Mouse (Mus musculus): ENCODE measurements at regions not wholly inside any gene's neighbourhood (a gene's known extent, or its start where the extent isn't known, plus 50 kb on each side); places are given as distances from the start of the nearest gene placed in this dataset.

DNA sequence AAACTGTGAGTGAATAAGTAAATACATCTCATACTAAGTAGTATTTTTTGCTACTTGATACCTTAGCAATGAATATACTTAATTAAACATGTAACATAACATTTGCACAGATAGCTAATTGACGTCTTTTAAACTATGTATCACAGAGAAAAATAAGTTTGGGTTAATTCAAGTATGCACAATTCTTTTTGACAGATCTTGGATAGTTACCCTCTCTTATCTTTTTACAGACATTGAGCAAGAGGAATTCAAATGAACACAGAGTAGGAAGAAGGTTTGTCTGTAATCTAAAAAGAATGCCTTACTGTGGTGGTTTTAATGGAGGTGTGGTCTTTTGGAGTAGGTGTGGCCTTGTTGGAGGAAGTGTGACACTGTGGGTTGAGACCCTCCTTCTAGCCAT lies 1781.7 kb downstream of the Pcdh7 start:
- no peak overlapping the region for H3K4me3 ChIP-seq (ENCODE audit: low read depth, low read length)
- WGBS = 75% methylated on average over 1 of the region's 1 CpGs
- DNase-seq (no peak), ATAC-seq (ENCODE audit: insufficient read depth) (no peak)
- TF ChIP-seq CTCF (IDR thresholded peaks at IDR 0.05; ENCODE audit: low read depth) = no peak
- no peaks in the 10 kb centered on the region for H3K4me1 ChIP-seq (ENCODE audit: insufficient read depth)
- H3K36me3 ChIP-seq (ENCODE audit: insufficient read depth) = no peaks in the 10 kb centered on the region
- no peak overlapping the region for H3K4me2 ChIP-seq
- H3K9me3 ChIP-seq (ENCODE audit: low read depth, low read length) = no peaks in the 10 kb centered on the region
- no peak overlapping the region for H3K9ac ChIP-seq
- H3K27ac ChIP-seq (ENCODE audit: low read depth) = no peak overlapping the region
- no peaks in the 10 kb centered on the region for H3K27me3 ChIP-seq (ENCODE audit: insufficient read depth, low read length)

DNA sequence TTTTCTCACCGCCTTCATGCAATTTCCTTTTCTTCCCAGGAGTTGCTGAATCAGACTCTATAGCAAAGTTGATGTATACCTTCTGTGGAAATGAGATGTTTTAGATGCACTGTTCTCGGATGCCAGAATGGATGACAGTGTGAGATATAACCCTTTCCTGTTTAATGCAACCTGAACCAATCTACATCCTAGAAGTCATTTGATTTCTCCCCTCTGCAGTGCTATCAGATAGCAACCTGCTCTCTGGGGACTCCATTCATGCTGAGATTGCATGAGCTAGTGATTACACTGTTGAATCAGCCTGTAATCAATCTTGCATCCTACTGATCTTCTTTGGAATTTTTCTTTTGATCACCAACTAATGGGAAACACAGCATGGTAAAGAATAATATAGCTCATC lies 1827.9 kb downstream of the Pcdh7 start:
- TF ChIP-seq CTCF (IDR thresholded peaks at IDR 0.05; ENCODE audit: low read depth) = no peak
- H3K36me3 ChIP-seq (ENCODE audit: insufficient read depth) = no peaks in the 10 kb centered on the region
- no peaks in the 10 kb centered on the region for H3K4me1 ChIP-seq (ENCODE audit: insufficient read depth)
- no peaks in the 10 kb centered on the region for H3K9me3 ChIP-seq (ENCODE audit: low read depth, low read length)
- DNase-seq = no peak
- no peak for ATAC-seq (ENCODE audit: insufficient read depth)
- H3K27me3 ChIP-seq (ENCODE audit: insufficient read depth, low read length) = no peaks in the 10 kb centered on the region
- H3K9ac ChIP-seq = no peak overlapping the region
- 70% methylated on average over 2 of the region's 2 CpGs for WGBS
- H3K4me3 ChIP-seq (ENCODE audit: low read depth, low read length) = no peak overlapping the region
- H3K4me2 ChIP-seq = no peak overlapping the region
- no peak overlapping the region for H3K27ac ChIP-seq (ENCODE audit: low read depth)

DNA sequence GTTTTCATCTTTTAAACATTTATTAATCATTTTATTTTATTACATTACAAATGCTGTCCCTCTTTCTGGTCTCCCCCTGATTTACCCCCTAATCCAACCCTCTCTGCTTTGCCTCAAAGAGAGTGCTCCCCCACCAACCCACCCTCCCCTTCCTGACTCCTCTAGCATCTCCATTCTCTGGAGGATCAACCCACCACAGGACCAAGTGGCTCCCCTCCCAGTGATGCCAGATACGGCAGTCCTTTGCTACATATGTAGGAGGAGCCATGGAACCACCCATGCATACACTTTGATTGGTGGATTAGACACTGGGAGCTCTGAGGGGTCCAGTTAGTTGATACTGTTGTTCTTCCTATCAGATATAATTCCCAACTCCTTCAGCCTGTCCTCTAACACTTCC lies 1873.4 kb downstream of the Pcdh7 start:
- no peaks in the 10 kb centered on the region for H3K4me1 ChIP-seq (ENCODE audit: insufficient read depth)
- no peaks in the 10 kb centered on the region for H3K27me3 ChIP-seq (ENCODE audit: insufficient read depth, low read length)
- DNase-seq = no peak
- H3K9ac ChIP-seq = no peak overlapping the region
- 0 out of 2 replicates have a peak, but pooled peaks have one; percentile 21 for ATAC-seq (ENCODE audit: insufficient read depth)
- H3K4me3 ChIP-seq (ENCODE audit: low read depth, low read length) = no peak overlapping the region
- no peak for TF ChIP-seq CTCF (IDR thresholded peaks at IDR 0.05; ENCODE audit: low read depth)
- 64% methylated on average over 1 of the region's 1 CpGs for WGBS
- H3K36me3 ChIP-seq (ENCODE audit: insufficient read depth) = no peaks in the 10 kb centered on the region
- no peak overlapping the region for H3K27ac ChIP-seq (ENCODE audit: low read depth)
- no peak overlapping the region for H3K4me2 ChIP-seq
- H3K9me3 ChIP-seq (ENCODE audit: low read depth, low read length) = no peaks in the 10 kb centered on the region
